Mouse (Mus musculus) heart, adult 18-20 months (tissue): ENCODE data around the gene Spag5. TPM values are rescaled to one million over a fixed set of nuclear protein-coding genes. Genes with fewer than 3 reads are reported as not detected.
"Not testable (repeated sequence)": the region's sequence is repeated elsewhere in the genome, so short reads cannot be mapped to it uniquely, and the experiment has no call there.

Experiments used
- DNase-seq, 2 experiments: peaks; one replicate each; pipeline ENCODE4 v3.0.0; 2021 to 2022; ENCODE audit warnings: mixed read lengths in 1 of 2
- long read RNA-seq, 2 experiments: library from polyadenylated mRNA; stranded (forward); transcript quantifications; one replicate each; pipeline ENCODE4 v2.0.0; 2021
- total RNA-seq, 2 experiments: library from RNA; stranded (reverse); gene quantifications; 2 replicates each; pipeline ENCODE4 v1.2.3; 2021

The Spag5 gene
- under 1 TPM; 0.28 to 0.35 TPM for total RNA-seq
- long read RNA-seq, experiment 1, result 0 reads
- long read RNA-seq, experiment 2, result 0 reads

GRCm38 (mm10) chr11:78301357-78302084 lies at the start of gene Spag5:
Gene Spag5, plus strand, starts transcription at chr11:78301529.
- peak; percentile 91 to 92 for DNase-seq

GRCm38 (mm10) chr11:78256618-78257017 lies 44.7 kb upstream of the Spag5 start:
- DNase-seq, result no peak

GRCm38 (mm10) chr11:78260489-78261258 lies 40.7 kb upstream of the Spag5 start:
- DNase-seq, result no peak

GRCm38 (mm10) chr11:78261380-78262352 lies 39.7 kb upstream of the Spag5 start, which contains the start of gene 2610507B11Rik:
Gene 2610507B11Rik, plus strand, starts transcription at chr11:78261752.
- DNase-seq, result peak; percentile 91 to 95

GRCm38 (mm10) chr11:78262550-78262949 lies 38.8 kb upstream of the Spag5 start:
- DNase-seq, result peak; percentile 47 to 61

GRCm38 (mm10) chr11:78265571-78265970 lies 35.8 kb upstream of the Spag5 start:
- DNase-seq, result no peak

GRCm38 (mm10) chr11:78271986-78272385 lies 29.3 kb upstream of the Spag5 start:
- no peak for DNase-seq

- no peak for DNase-seq
These were observed 25.7 kb upstream of the Spag5 start for GRCm38 (mm10) chr11:78275596-78275995.

GRCm38 (mm10) chr11:78276169-78276568 lies 25.2 kb upstream of the Spag5 start:
- not testable (repeated sequence) for DNase-seq

GRCm38 (mm10) chr11:78278853-78279252 lies 22.5 kb upstream of the Spag5 start:
- DNase-seq, result peak in 1 of 2 experiments; percentile 28

- DNase-seq, result no peak
These were observed 21.7 kb upstream of the Spag5 start for GRCm38 (mm10) chr11:78279586-78279985.

- no peak for DNase-seq
These were observed 12.1 kb upstream of the Spag5 start for GRCm38 (mm10) chr11:78289146-78289763.

GRCm38 (mm10) chr11:78290654-78291053 lies 10.7 kb upstream of the Spag5 start, which contains the start of gene BC030499:
Gene BC030499, plus strand, starts transcription at chr11:78290841.
- no peak for DNase-seq

- no peak for DNase-seq
These were observed 6.7 kb upstream of the Spag5 start for GRCm38 (mm10) chr11:78294585-78294984.

GRCm38 (mm10) chr11:78300917-78301316 lies 412 bp upstream of the Spag5 start:
- no peak for DNase-seq

- no peak for DNase-seq
These were observed 3.9 kb downstream of the Spag5 start for GRCm38 (mm10) chr11:78305272-78305671.

- DNase-seq, result no peak
These were observed 9.7 kb downstream of the Spag5 start for GRCm38 (mm10) chr11:78310861-78311511.

GRCm38 (mm10) chr11:78313662-78314061 lies 12.3 kb downstream of the Spag5 start:
- no peak for DNase-seq

GRCm38 (mm10) chr11:78318411-78318810 lies 17.1 kb downstream of the Spag5 start:
- no peak for DNase-seq

GRCm38 (mm10) chr11:78322076-78322831 lies 20.9 kb downstream of the Spag5 start:
- no peak for DNase-seq
